Mouse (Mus musculus): Measurements from ENCODE around the gene 1700122O11Rik. TPM values are rescaled to one million over a fixed set of nuclear protein-coding genes. Genes with fewer than 3 reads are reported as not detected.

The 1700122O11Rik gene
- not detected for polyA plus RNA-seq (2014; fragmentation: Illumina TruSeq; extraction: RNeasy Lipid Tissue Mini Kit (QIAGEN cat#74804); ENCODE audit: low read depth, low replicate concordance)

GRCm38 (mm10) chr17:48038193-48038592 is at the start of gene 1700122O11Rik:
1700122O11Rik (minus strand) TSS chr17:48038293.

Other genes with a start within 250 kb of the 1700122O11Rik start
- gene Mdfi, start 203.6 kb downstream of the 1700122O11Rik start, polyA plus RNA-seq (2014; fragmentation: Illumina TruSeq; extraction: RNeasy Lipid Tissue Mini Kit (QIAGEN cat#74804); ENCODE audit: low read depth, low replicate concordance), result not detected
- gene Foxp4, start 113.6 kb downstream of the 1700122O11Rik start, polyA plus RNA-seq (2014; fragmentation: Illumina TruSeq; extraction: RNeasy Lipid Tissue Mini Kit (QIAGEN cat#74804); ENCODE audit: low read depth, low replicate concordance), result not detected
- gene 1700067P10Rik, start 51.0 kb upstream of the 1700122O11Rik start, polyA plus RNA-seq (2014; fragmentation: Illumina TruSeq; extraction: RNeasy Lipid Tissue Mini Kit (QIAGEN cat#74804); ENCODE audit: low read depth, low replicate concordance), result not detected
- gene 9830107B12Rik, start 108.0 kb upstream of the 1700122O11Rik start, polyA plus RNA-seq (2014; fragmentation: Illumina TruSeq; extraction: RNeasy Lipid Tissue Mini Kit (QIAGEN cat#74804); ENCODE audit: low read depth, low replicate concordance), result not detected
- not detected for gene A530064D06Rik, start 129.0 kb upstream of the 1700122O11Rik start, polyA plus RNA-seq (2014; fragmentation: Illumina TruSeq; extraction: RNeasy Lipid Tissue Mini Kit (QIAGEN cat#74804); ENCODE audit: low read depth, low replicate concordance)
- not detected for gene Trem1, start 194.5 kb upstream of the 1700122O11Rik start, polyA plus RNA-seq (2014; fragmentation: Illumina TruSeq; extraction: RNeasy Lipid Tissue Mini Kit (QIAGEN cat#74804); ENCODE audit: low read depth, low replicate concordance)
- not detected for gene Trem3, start 209.5 kb upstream of the 1700122O11Rik start, polyA plus RNA-seq (2014; fragmentation: Illumina TruSeq; extraction: RNeasy Lipid Tissue Mini Kit (QIAGEN cat#74804); ENCODE audit: low read depth, low replicate concordance)
- gene Treml4, start 226.0 kb upstream of the 1700122O11Rik start, polyA plus RNA-seq (2014; fragmentation: Illumina TruSeq; extraction: RNeasy Lipid Tissue Mini Kit (QIAGEN cat#74804); ENCODE audit: low read depth, low replicate concordance), result not detected